Mouse (Mus musculus): ENCODE results near the gene Sp7.

The Sp7 gene

GRCm38 (mm10) chr15:102366733-102367344 lies at the start of gene Sp7:
TSS of gene Sp7 (minus strand) at chr15:102367182.
- no peak for TF ChIP-seq GATA4 (IDR thresholded peaks at IDR 0.05; ENCODE audit: insufficient replicate concordance, low read length)

- TF ChIP-seq GATA4 (IDR thresholded peaks at IDR 0.05; ENCODE audit: insufficient replicate concordance, low read length) = no peak
Measured at GRCm38 (mm10) chr15:102413687-102414086, 46.7 kb upstream of the Sp7 start.

GRCm38 (mm10) chr15:102411077-102411476 lies 44.1 kb upstream of the Sp7 start:
- no peak for TF ChIP-seq GATA4 (IDR thresholded peaks at IDR 0.05; ENCODE audit: insufficient replicate concordance, low read length)

GRCm38 (mm10) chr15:102409286-102409685 lies 42.3 kb upstream of the Sp7 start:
- TF ChIP-seq GATA4 (IDR thresholded peaks at IDR 0.05; ENCODE audit: insufficient replicate concordance, low read length) = no peak

- TF ChIP-seq GATA4 (IDR thresholded peaks at IDR 0.05; ENCODE audit: insufficient replicate concordance, low read length) = no peak
Measured at GRCm38 (mm10) chr15:102408558-102409130, 41.7 kb upstream of the Sp7 start.

- no peak for TF ChIP-seq GATA4 (IDR thresholded peaks at IDR 0.05; ENCODE audit: insufficient replicate concordance, low read length)
Measured at GRCm38 (mm10) chr15:102407681-102408557, 40.9 kb upstream of the Sp7 start.

GRCm38 (mm10) chr15:102406912-102407580 lies 40.1 kb upstream of the Sp7 start:
- no peak for TF ChIP-seq GATA4 (IDR thresholded peaks at IDR 0.05; ENCODE audit: insufficient replicate concordance, low read length)

GRCm38 (mm10) chr15:102406196-102406911 lies 39.4 kb upstream of the Sp7 start:
- TF ChIP-seq GATA4 (IDR thresholded peaks at IDR 0.05; ENCODE audit: insufficient replicate concordance, low read length) = no peak; the same call in 1 of the 2 replicates

- 0 out of 2 replicates have a peak, but pooled peaks have one; percentile 65 for TF ChIP-seq GATA4 (IDR thresholded peaks at IDR 0.05; ENCODE audit: insufficient replicate concordance, low read length)
Measured at GRCm38 (mm10) chr15:102405489-102406195, 38.7 kb upstream of the Sp7 start, which contains the start of gene Sp1. TSS of gene Sp1 (plus strand) at chr15:102406143.

- no peak for TF ChIP-seq GATA4 (IDR thresholded peaks at IDR 0.05; ENCODE audit: insufficient replicate concordance, low read length)
Measured at GRCm38 (mm10) chr15:102404608-102405488, 37.9 kb upstream of the Sp7 start.

GRCm38 (mm10) chr15:102402210-102402609 lies 35.2 kb upstream of the Sp7 start:
- TF ChIP-seq GATA4 (IDR thresholded peaks at IDR 0.05; ENCODE audit: insufficient replicate concordance, low read length) = no peak

- no peak for TF ChIP-seq GATA4 (IDR thresholded peaks at IDR 0.05; ENCODE audit: insufficient replicate concordance, low read length)
Measured at GRCm38 (mm10) chr15:102401278-102401677, 34.3 kb upstream of the Sp7 start.

- TF ChIP-seq GATA4 (IDR thresholded peaks at IDR 0.05; ENCODE audit: insufficient replicate concordance, low read length) = no peak
Measured at GRCm38 (mm10) chr15:102400476-102401045, 33.6 kb upstream of the Sp7 start.

Data from liver, adult (tissue).